Mouse (Mus musculus): ENCODE results near the gene Soga3.

Soga3 gene

DNA sequence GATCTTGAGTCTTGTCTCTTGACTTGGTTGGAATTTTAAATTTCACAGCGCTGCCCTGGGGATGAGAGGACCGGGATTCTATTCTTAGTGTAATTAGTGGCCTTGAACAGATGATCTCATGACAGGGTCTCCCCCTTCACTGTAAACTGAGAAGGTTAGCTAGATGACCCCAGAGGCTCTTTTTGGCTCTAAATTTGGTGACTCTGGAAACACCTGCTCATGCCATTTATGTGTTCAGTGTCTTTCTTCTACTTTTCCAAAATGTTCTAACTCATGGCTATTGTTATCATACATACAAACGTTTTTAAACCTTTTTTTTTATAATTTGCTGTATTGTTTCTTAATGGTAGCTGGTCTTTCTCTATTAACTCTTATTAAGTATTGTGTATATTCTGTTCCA, 65.1 kb downstream of the Soga3 start:
- no peak for DNase-seq (ENCODE audit: low spot score)

DNA sequence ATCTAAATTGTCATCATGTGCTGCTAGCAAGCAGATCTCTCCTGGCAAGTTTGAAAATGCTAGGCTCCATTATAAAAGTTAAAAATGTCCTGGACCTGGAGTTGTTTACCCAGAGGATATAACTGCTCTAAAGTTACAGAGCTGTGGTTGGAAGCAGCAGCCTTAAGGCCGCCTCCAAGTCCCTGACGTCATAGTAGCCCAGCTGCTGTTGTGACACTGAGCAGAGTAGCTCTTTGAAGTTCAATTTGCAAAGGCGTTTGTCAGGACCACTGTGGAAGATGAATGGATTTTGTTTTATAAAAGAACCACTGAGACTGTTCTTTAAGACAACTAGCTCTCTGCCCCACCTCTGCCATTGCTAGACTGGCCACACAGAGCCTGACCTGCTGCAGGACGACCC, 67.8 kb downstream of the Soga3 start, which contains the start of gene 9330159F19Rik:
Gene 9330159F19Rik (plus strand): TSS at position 154 of the 400 bp plus-strand sequence.
- no peak for DNase-seq (ENCODE audit: low spot score)

DNA sequence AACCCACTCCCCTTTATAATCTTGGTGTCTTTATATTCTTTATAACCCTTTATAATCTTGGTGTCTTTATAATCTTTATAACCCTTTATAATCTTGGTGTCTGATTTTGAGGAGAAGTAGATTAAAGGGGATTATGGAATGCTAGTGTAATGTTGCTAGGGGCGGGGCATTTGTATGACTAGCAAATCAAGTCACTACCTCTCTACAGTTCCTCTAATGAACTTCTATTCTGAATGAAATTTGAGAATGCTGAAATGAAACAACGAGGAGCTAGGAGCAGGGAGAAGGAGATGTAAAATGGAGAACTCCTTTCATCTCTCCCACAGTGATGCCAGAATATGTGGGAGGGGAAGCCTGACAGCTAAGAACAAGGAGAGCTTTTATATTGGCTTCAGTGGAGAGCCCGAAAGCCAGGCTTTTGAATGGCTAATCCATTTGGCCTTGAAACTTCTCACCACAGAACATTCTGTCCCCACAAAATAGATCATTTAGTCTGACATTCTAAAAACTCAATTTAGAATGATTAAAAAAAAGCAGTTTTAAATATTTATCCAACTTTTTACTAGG, 70.0 kb downstream of the Soga3 start:
- DNase-seq (ENCODE audit: low spot score) = no peak

DNA sequence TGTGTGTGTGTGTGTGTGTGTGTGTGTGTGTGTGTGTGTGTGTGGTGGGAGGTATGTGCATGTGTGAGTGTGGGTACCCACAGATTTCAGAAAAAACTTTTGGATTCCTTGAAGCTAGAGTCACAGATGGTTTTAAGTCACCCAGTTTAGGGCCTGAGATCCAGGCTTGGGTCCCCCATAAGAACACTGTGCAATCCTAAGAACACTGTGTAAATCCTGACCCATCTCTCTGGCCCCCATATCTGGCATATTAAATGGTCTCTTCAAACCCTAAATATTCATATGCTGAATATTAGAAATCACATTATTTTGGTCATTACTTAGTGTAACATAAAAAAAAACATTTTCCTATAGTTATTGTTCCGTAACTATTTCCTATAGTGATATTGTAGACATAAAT, 73.3 kb downstream of the Soga3 start:
- DNase-seq (ENCODE audit: low spot score) = no peak

DNA sequence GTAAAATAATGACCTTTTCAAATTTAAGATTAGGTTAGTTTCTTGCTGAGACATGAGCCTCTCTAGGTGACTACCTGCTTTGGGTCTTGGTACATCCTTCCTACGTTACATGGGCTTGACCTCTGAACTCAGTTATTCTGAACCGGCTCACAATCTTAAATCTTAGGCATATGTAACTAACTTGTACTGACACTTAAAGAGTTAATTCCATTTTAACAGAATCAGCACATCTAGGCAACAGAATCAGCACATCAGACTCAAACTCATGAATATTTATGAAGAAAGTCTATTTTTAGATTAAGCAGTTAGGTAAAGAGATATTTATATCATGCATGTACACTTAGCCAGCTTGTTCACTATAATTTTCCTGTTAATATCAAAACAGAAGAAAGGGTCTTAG, 73.8 kb downstream of the Soga3 start:
- no peak for DNase-seq (ENCODE audit: low spot score)

DNA sequence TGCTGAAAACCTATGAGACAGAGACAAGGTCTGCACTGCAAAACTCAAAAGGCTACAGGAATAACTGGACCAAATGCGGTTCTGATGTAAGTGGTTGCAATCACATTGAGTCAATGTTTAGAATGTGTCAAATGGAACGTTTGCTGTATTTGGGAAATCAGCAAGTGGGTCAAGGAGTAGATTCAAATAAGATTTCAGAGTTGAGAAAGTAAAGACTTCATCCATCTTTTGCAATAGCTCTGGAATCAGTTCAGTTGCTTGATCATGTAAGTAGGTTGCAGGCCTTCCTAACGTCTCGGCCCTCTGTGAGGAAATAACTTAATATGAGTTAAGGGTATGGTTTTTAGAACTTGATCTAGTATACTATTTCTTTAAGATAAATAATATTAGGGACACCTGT, 81.7 kb downstream of the Soga3 start:
- no peak for DNase-seq (ENCODE audit: low spot score)

DNA sequence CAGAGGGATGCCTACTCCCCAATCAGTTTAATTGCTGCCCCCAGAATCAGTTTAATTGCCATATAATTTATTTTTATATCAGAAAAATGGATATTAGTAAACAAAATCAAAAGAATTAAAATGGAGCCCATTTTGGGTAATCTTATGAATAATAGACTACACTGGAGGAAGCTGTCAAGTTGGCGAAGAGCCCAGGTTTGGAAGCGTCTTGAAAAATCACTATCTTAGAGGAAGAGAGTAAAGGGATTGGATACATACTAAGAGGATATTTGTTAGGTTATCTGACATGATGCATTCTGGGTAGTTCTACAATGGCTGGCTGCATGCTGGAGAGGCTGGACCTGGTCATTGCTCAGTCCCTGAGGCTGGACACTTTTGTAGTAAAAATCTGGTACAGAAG, 87.6 kb downstream of the Soga3 start:
- DNase-seq (ENCODE audit: low spot score) = no peak
